Mouse (Mus musculus): Measurements from ENCODE around the gene Olfr1186. TPM values are rescaled to one million over a fixed set of nuclear protein-coding genes. Genes with fewer than 3 reads are reported as not detected.
"Not testable (repeated sequence)": the region's sequence is repeated elsewhere in the genome, so short reads cannot be mapped to it uniquely, and the experiment has no call there.

The Olfr1186 gene
- not detected in 2 replicates for polyA plus RNA-seq (2014; fragmentation: Nextera tagmentation; extraction: Ambion mirVana)

- no peaks in the 10 kb centered on the region for H3K36me3 ChIP-seq (ENCODE audit: control insufficient read depth, insufficient read depth, low read length)
- 79% methylated on average over 2 of the region's 2 CpGs for WGBS
- no peak within 1 kb of the TSS for H3K4me3 ChIP-seq (ENCODE audit: low read depth, low read length)
- ATAC-seq (ENCODE audit: low read depth) (no peak), DNase-seq (ENCODE audit: low spot score) (no peak)
- no peak within 1 kb of the TSS for H3K27ac ChIP-seq (replicated peaks; ENCODE audit: low read depth, low read length)
- H3K4me1 ChIP-seq (ENCODE audit: control insufficient read depth, insufficient read depth, low read length) = no peaks in the 10 kb centered on the region
- H3K9me3 ChIP-seq (ENCODE audit: control insufficient read depth, low read length) = no peaks in the 10 kb centered on the region
- H3K4me2 ChIP-seq (ENCODE audit: low read depth, low read length) = no peak within 1 kb of the TSS
- no peak within 1 kb of the TSS for H3K9ac ChIP-seq (ENCODE audit: low read depth, low read length)
- H3K27me3 ChIP-seq (replicated peaks; ENCODE audit: control insufficient read depth, insufficient read depth, low read length) = no peaks in the 10 kb centered on the region
Measured at GRCm38 (mm10) chr2:88518251-88518650, at the start of gene Olfr1186. Olfr1186 (plus strand) TSS chr2:88518551.

GRCm38 (mm10) chr2:88483298-88483697 is 35.1 kb upstream of the Olfr1186 start, which contains the start of gene Olfr1184:
Olfr1184 (plus strand) TSS chr2:88483598.
- Histone ChIP-seq H3K9ac (ENCODE audit: low read depth, low read length) (no peak within 1 kb of the TSS), H3K4me2 (ENCODE audit: low read depth, low read length) (no peak within 1 kb of the TSS), H3K36me3 (ENCODE audit: control insufficient read depth, insufficient read depth, low read length) (no peaks in the 10 kb centered on the region), H3K4me1 (ENCODE audit: control insufficient read depth, insufficient read depth, low read length) (no peaks in the 10 kb centered on the region), H3K4me3 (ENCODE audit: low read depth, low read length) (no peak within 1 kb of the TSS), H3K27me3 (replicated peaks; ENCODE audit: control insufficient read depth, insufficient read depth, low read length) (no peaks in the 10 kb centered on the region), H3K9me3 (ENCODE audit: control insufficient read depth, low read length) (no peaks in the 10 kb centered on the region), H3K27ac (replicated peaks; ENCODE audit: low read depth, low read length) (no peak within 1 kb of the TSS)
- ATAC-seq (ENCODE audit: low read depth) (no peak), DNase-seq (ENCODE audit: low spot score) (no peak)
- WGBS = 81% methylated on average over 2 of the region's 2 CpGs

- no peak within 1 kb of the TSS for H3K9ac ChIP-seq (ENCODE audit: low read depth, low read length)
- no peak within 1 kb of the TSS for H3K27ac ChIP-seq (replicated peaks; ENCODE audit: low read depth, low read length)
- H3K4me1 ChIP-seq (ENCODE audit: control insufficient read depth, insufficient read depth, low read length) = no peaks in the 10 kb centered on the region
- no peak for ATAC-seq (ENCODE audit: low read depth)
- WGBS = 68% methylated on average over 2 of the region's 2 CpGs
- H3K4me3 ChIP-seq (ENCODE audit: low read depth, low read length) = no peak within 1 kb of the TSS
- no peaks in the 10 kb centered on the region for H3K27me3 ChIP-seq (replicated peaks; ENCODE audit: control insufficient read depth, insufficient read depth, low read length)
- no peaks in the 10 kb centered on the region for H3K9me3 ChIP-seq (ENCODE audit: control insufficient read depth, low read length)
- no peak for DNase-seq (ENCODE audit: low spot score)
- H3K36me3 ChIP-seq (ENCODE audit: control insufficient read depth, insufficient read depth, low read length) = no peaks in the 10 kb centered on the region
- H3K4me2 ChIP-seq (ENCODE audit: low read depth, low read length) = no peak within 1 kb of the TSS
Measured at GRCm38 (mm10) chr2:88493020-88493419, 25.3 kb upstream of the Olfr1186 start, which contains the start of gene Olfr1185-ps1. Olfr1185-ps1 (plus strand) TSS chr2:88493320.

GRCm38 (mm10) chr2:88525720-88526119 is 7.4 kb downstream of the Olfr1186 start:
- no peak overlapping the region for H3K27ac ChIP-seq (replicated peaks; ENCODE audit: low read depth, low read length)

GRCm38 (mm10) chr2:88556635-88557034 is 38.3 kb downstream of the Olfr1186 start, which contains the start of gene Olfr1188:
Olfr1188 (plus strand) TSS chr2:88556935.
- 88% methylated on average over 2 of the region's 2 CpGs for WGBS
- H3K4me1 ChIP-seq (ENCODE audit: control insufficient read depth, insufficient read depth, low read length) = no peaks in the 10 kb centered on the region
- H3K9me3 ChIP-seq (ENCODE audit: control insufficient read depth, low read length) = no peaks in the 10 kb centered on the region
- no peaks in the 10 kb centered on the region for H3K27me3 ChIP-seq (replicated peaks; ENCODE audit: control insufficient read depth, insufficient read depth, low read length)
- DNase-seq (ENCODE audit: low spot score) (no peak), ATAC-seq (ENCODE audit: low read depth) (no peak)
- no peak within 1 kb of the TSS for H3K9ac ChIP-seq (ENCODE audit: low read depth, low read length)
- no peak within 1 kb of the TSS for H3K4me3 ChIP-seq (ENCODE audit: low read depth, low read length)
- H3K36me3 ChIP-seq (ENCODE audit: control insufficient read depth, insufficient read depth, low read length) = no peaks in the 10 kb centered on the region
- H3K27ac ChIP-seq (replicated peaks; ENCODE audit: low read depth, low read length) = no peak within 1 kb of the TSS
- H3K4me2 ChIP-seq (ENCODE audit: low read depth, low read length) = no peak within 1 kb of the TSS

More at GRCm38 (mm10) chr2:88525720-88526119, 7.4 kb downstream of the Olfr1186 start:
- DNase-seq (ENCODE audit: low spot score) (no peak), ATAC-seq (ENCODE audit: low read depth) (no peak)
- WGBS = 63% methylated on average over 3 of the region's 3 CpGs
- no peak overlapping the region for H3K4me2 ChIP-seq (ENCODE audit: low read depth, low read length)
- no peaks in the 10 kb centered on the region for H3K27me3 ChIP-seq (replicated peaks; ENCODE audit: control insufficient read depth, insufficient read depth, low read length)
- H3K9ac ChIP-seq (ENCODE audit: low read depth, low read length) = no peak overlapping the region
- H3K4me1 ChIP-seq (ENCODE audit: control insufficient read depth, insufficient read depth, low read length) = no peaks in the 10 kb centered on the region
- no peaks in the 10 kb centered on the region for H3K9me3 ChIP-seq (ENCODE audit: control insufficient read depth, low read length)
- no peaks in the 10 kb centered on the region for H3K36me3 ChIP-seq (ENCODE audit: control insufficient read depth, insufficient read depth, low read length)
- no peak overlapping the region for H3K4me3 ChIP-seq (ENCODE audit: low read depth, low read length)

- not testable (repeated sequence) for H3K9ac ChIP-seq (ENCODE audit: low read depth, low read length); ATAC-seq (ENCODE audit: low read depth); H3K4me2 ChIP-seq (ENCODE audit: low read depth, low read length); H3K36me3 ChIP-seq (ENCODE audit: control insufficient read depth, insufficient read depth, low read length); H3K27ac ChIP-seq (replicated peaks; ENCODE audit: low read depth, low read length); H3K27me3 ChIP-seq (replicated peaks; ENCODE audit: control insufficient read depth, insufficient read depth, low read length); H3K4me3 ChIP-seq (ENCODE audit: low read depth, low read length); H3K9me3 ChIP-seq (ENCODE audit: control insufficient read depth, low read length); H3K4me1 ChIP-seq (ENCODE audit: control insufficient read depth, insufficient read depth, low read length); DNase-seq (ENCODE audit: low spot score)
- WGBS = 90% methylated on average over 12 of the region's 12 CpGs
Measured at GRCm38 (mm10) chr2:88572696-88573095, 54.3 kb downstream of the Olfr1186 start.

Other genes starting within 250 kb of the Olfr1186 start
- gene Olfr1173, start 238.7 kb upstream of the Olfr1186 start, polyA plus RNA-seq (2014; fragmentation: Nextera tagmentation; extraction: Ambion mirVana) = 0.07 TPM in 1 of 2 replicates, not detected in the other
- 0.14 TPM in 1 of 2 replicates, not detected in the other for gene Olfr1174-ps, start 203.4 kb upstream of the Olfr1186 start, polyA plus RNA-seq (2014; fragmentation: Nextera tagmentation; extraction: Ambion mirVana)
- not detected in 2 replicates for gene Olfr1175-ps, start 191.3 kb upstream of the Olfr1186 start, polyA plus RNA-seq (2014; fragmentation: Nextera tagmentation; extraction: Ambion mirVana)
- 0.17 TPM in 1 of 2 replicates, not detected in the other for gene Olfr1176, start 181.8 kb upstream of the Olfr1186 start, polyA plus RNA-seq (2014; fragmentation: Nextera tagmentation; extraction: Ambion mirVana)
- gene Olfr1177-ps, start 172.1 kb upstream of the Olfr1186 start, polyA plus RNA-seq (2014; fragmentation: Nextera tagmentation; extraction: Ambion mirVana) = 0.14 TPM in 1 of 2 replicates, not detected in the other
- gene Olfr1178, start 131.5 kb upstream of the Olfr1186 start, polyA plus RNA-seq (2014; fragmentation: Nextera tagmentation; extraction: Ambion mirVana) = 0.06 TPM in 1 of 2 replicates, not detected in the other
- not detected in 2 replicates for gene Olfr1179, start 112.1 kb upstream of the Olfr1186 start, polyA plus RNA-seq (2014; fragmentation: Nextera tagmentation; extraction: Ambion mirVana)
- not detected in 2 replicates for gene Olfr1180, start 99.4 kb upstream of the Olfr1186 start, polyA plus RNA-seq (2014; fragmentation: Nextera tagmentation; extraction: Ambion mirVana)
- not detected in 2 replicates for gene Olfr1181, start 92.4 kb upstream of the Olfr1186 start, polyA plus RNA-seq (2014; fragmentation: Nextera tagmentation; extraction: Ambion mirVana)
- gene Gm13757, start 69.4 kb upstream of the Olfr1186 start, polyA plus RNA-seq (2014; fragmentation: Nextera tagmentation; extraction: Ambion mirVana) = not detected in 2 replicates
- not detected in 2 replicates for gene Olfr1183, start 63.7 kb upstream of the Olfr1186 start, polyA plus RNA-seq (2014; fragmentation: Nextera tagmentation; extraction: Ambion mirVana)
- 0.08 TPM in 1 of 2 replicates, not detected in the other for gene Olfr1184, start 35.0 kb upstream of the Olfr1186 start, polyA plus RNA-seq (2014; fragmentation: Nextera tagmentation; extraction: Ambion mirVana)
- gene Olfr1185-ps1, start 25.2 kb upstream of the Olfr1186 start, polyA plus RNA-seq (2014; fragmentation: Nextera tagmentation; extraction: Ambion mirVana) = not detected in 2 replicates
- not detected in 2 replicates for gene Olfr1188, start 38.4 kb downstream of the Olfr1186 start, polyA plus RNA-seq (2014; fragmentation: Nextera tagmentation; extraction: Ambion mirVana)
- gene Olfr1189, start 67.9 kb downstream of the Olfr1186 start, polyA plus RNA-seq (2014; fragmentation: Nextera tagmentation; extraction: Ambion mirVana) = not detected in 2 replicates
- gene Olfr1191-ps1, start 122.0 kb downstream of the Olfr1186 start, polyA plus RNA-seq (2014; fragmentation: Nextera tagmentation; extraction: Ambion mirVana) = not detected in 2 replicates
- gene Olfr1192-ps1, start 130.0 kb downstream of the Olfr1186 start, polyA plus RNA-seq (2014; fragmentation: Nextera tagmentation; extraction: Ambion mirVana) = 0.06 TPM in 1 of 2 replicates, not detected in the other
- not detected in 2 replicates for gene Olfr1193, start 157.1 kb downstream of the Olfr1186 start, polyA plus RNA-seq (2014; fragmentation: Nextera tagmentation; extraction: Ambion mirVana)
- gene Olfr1195, start 170.6 kb downstream of the Olfr1186 start, polyA plus RNA-seq (2014; fragmentation: Nextera tagmentation; extraction: Ambion mirVana) = not detected in 2 replicates
- gene Olfr1196, start 186.0 kb downstream of the Olfr1186 start, polyA plus RNA-seq (2014; fragmentation: Nextera tagmentation; extraction: Ambion mirVana) = 0.29 TPM in 1 of 2 replicates, not detected in the other
- gene Olfr1197, start 213.8 kb downstream of the Olfr1186 start, polyA plus RNA-seq (2014; fragmentation: Nextera tagmentation; extraction: Ambion mirVana) = not detected in 2 replicates
- not detected in 2 replicates for gene Olfr1198, start 232.8 kb downstream of the Olfr1186 start, polyA plus RNA-seq (2014; fragmentation: Nextera tagmentation; extraction: Ambion mirVana)
- gene Olfr1199, start 241.9 kb downstream of the Olfr1186 start, polyA plus RNA-seq (2014; fragmentation: Nextera tagmentation; extraction: Ambion mirVana) = not detected in 2 replicates

Data from embryonic facial prominence, embryonic 14.5 days (tissue).